Mouse (Mus musculus) liver, embryonic 14.5 days (tissue): Measurements from ENCODE around the gene Clec3a. TPM values are rescaled to one million over a fixed set of nuclear protein-coding genes. Genes with fewer than 3 reads are reported as not detected.

Experiments used
- ATAC-seq: fragments of 200-750 bp; cut with Nextera tagmentation; 2 replicates; pipeline ENCODE4 v1.8.0; 2017; ENCODE audit warnings: moderate number of reproducible peaks, mild to moderate bottlenecking, moderate library complexity; ENCODE audit not compliant: insufficient read depth
- DNase-seq, 3 experiments: peaks; one replicate each; pipeline ENCODE4 v3.0.0-alpha.2; 2012 to 2013; ENCODE audit warnings: low read depth in 3 of 3, low spot score in 3 of 3
- H3K27ac ChIP-seq: fragments of 300-500 bp; sonication (generic); 2 replicates; pipeline ENCODE4 v1.5.1; 2014; ENCODE audit warnings: moderate library complexity, mild to moderate bottlenecking, control low read depth, inconsistent platforms
- H3K27me3 ChIP-seq: fragments of 300-500 bp; sonication (generic); 2 replicates; pipeline ENCODE4 v1.6.1; 2014; ENCODE audit warnings: mild to moderate bottlenecking, low read length, moderate library complexity; ENCODE audit not compliant: control insufficient read depth, insufficient read depth
- H3K36me3 ChIP-seq: fragments of 300-500 bp; sonication (generic); replicated peaks from 2 replicates; pipeline ENCODE4 v1.6.1; 2014; ENCODE audit warnings: low read depth; ENCODE audit not compliant: control insufficient read depth, insufficient read depth
- H3K4me1 ChIP-seq, 2 experiments: fragments of 200-500 bp in 1 of 2; fragments of 300-500 bp in 1 of 2; sonication (generic) in 1 of 2; replicated peaks; 2 replicates each; pipeline ENCODE4 v1.6.1; 2012 to 2014; ENCODE audit warnings: antibody characterized with exemption in 1 of 2, inconsistent platforms in 1 of 2, low read length in 1 of 2; ENCODE audit not compliant: control insufficient read depth in 2 of 2, insufficient read depth in 2 of 2
- H3K4me2 ChIP-seq: fragments of 300-500 bp; sonication (generic); 2 replicates; pipeline ENCODE4 v1.6.1; 2014; ENCODE audit warnings: low read depth, mild to moderate bottlenecking, control low read depth, moderate library complexity
- H3K4me3 ChIP-seq, 2 experiments: fragments of 200-500 bp in 1 of 2; fragments of 300-500 bp in 1 of 2; sonication (generic) in 1 of 2; 2 replicates each; pipeline ENCODE4 v1.5.1; 2012 to 2014; ENCODE audit warnings: low read depth in 2 of 2, low read length in 2 of 2, mild to moderate bottlenecking in 2 of 2, control low read depth in 1 of 2, inconsistent platforms in 1 of 2, moderate library complexity in 1 of 2; ENCODE audit not compliant: insufficient read depth in 1 of 2
- H3K9ac ChIP-seq: fragments of 300-500 bp; sonication (generic); replicated peaks from 2 replicates; pipeline ENCODE4 v1.6.1; 2014; ENCODE audit warnings: mild to moderate bottlenecking, control low read depth, moderate library complexity
- H3K9me3 ChIP-seq: fragments of 300-500 bp; sonication (generic); 2 replicates; pipeline ENCODE4 v1.6.1; 2016; ENCODE audit warnings: low read length, mixed read lengths; ENCODE audit not compliant: control insufficient read depth
- CTCF ChIP-seq: IDR thresholded peaks from 2 replicates; pipeline ENCODE4 v1.5.1; 2016; ENCODE audit warnings: antibody characterized with exemption, low read depth, control low read depth
- EP300 ChIP-seq: IDR thresholded peaks from 2 replicates; pipeline ENCODE4 v1.6.1; 2016; ENCODE audit warnings: antibody characterized with exemption, low read depth
- WGBS: fragments of 180-500 bp; shearing (Covaris S2); extraction: QIAGEN DNeasy Blood & Tissue Kit; methylation state at CpG from one replicate; pipeline ENCODE4 v1.1.7; 2014; ENCODE audit not compliant: insufficient replicate concordance; 5-methylcytosine and 5-hydroxymethylcytosine counted together
- polyA plus RNA-seq, 2 experiments: library from polyadenylated mRNA; depleted of rRNA in 1 of 2; stranded (reverse) in 1 of 2; unstranded in 1 of 2; fragments of >200 nt; fragmentation: Nextera tagmentation in 1 of 2; extraction: Ambion mirVana in 1 of 2; gene quantifications; 2 replicates each; pipeline versions ENCODE4 v1.2.1 to v1.2.3; 2012 to 2014

The Clec3a gene
- polyA plus RNA-seq, 2 experiments: not detected

DNA sequence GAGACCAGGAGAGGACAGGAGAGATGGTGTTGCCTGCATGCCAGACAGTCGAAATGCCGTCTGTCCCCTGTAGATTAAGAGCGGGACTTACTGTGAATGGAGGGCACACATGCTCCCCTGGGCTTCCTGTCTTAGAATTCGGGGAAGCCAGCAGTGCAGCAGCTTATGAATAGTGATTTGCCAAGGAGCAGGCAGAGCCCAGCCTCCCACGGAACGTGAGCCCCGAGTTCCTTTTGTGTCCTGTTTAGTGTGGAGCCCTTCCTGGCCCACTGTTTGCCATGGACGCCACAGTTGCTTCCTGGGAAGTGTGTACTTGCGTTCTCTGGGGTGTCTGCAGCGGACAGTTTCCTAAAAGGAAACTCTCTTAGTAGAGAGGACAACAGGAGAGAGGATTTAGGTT lies 45.4 kb downstream of the Clec3a start:
- WGBS: 38% methylated on average over 10 of the region's 10 CpGs
- H3K4me1 ChIP-seq: no peaks in the 10 kb centered on the region
- no peak overlapping the region for H3K4me3 ChIP-seq
- no peak overlapping the region for H3K4me2 ChIP-seq
- H3K9me3 ChIP-seq: no peaks in the 10 kb centered on the region
- TF ChIP-seq CTCF (no peak), EP300 (no peak)
- DNase-seq (no peak), ATAC-seq (no peak)
- no peak overlapping the region for H3K27ac ChIP-seq
- H3K36me3 ChIP-seq: no peaks in the 10 kb centered on the region
- H3K27me3 ChIP-seq: no peaks in the 10 kb centered on the region
- no peak overlapping the region for H3K9ac ChIP-seq

DNA sequence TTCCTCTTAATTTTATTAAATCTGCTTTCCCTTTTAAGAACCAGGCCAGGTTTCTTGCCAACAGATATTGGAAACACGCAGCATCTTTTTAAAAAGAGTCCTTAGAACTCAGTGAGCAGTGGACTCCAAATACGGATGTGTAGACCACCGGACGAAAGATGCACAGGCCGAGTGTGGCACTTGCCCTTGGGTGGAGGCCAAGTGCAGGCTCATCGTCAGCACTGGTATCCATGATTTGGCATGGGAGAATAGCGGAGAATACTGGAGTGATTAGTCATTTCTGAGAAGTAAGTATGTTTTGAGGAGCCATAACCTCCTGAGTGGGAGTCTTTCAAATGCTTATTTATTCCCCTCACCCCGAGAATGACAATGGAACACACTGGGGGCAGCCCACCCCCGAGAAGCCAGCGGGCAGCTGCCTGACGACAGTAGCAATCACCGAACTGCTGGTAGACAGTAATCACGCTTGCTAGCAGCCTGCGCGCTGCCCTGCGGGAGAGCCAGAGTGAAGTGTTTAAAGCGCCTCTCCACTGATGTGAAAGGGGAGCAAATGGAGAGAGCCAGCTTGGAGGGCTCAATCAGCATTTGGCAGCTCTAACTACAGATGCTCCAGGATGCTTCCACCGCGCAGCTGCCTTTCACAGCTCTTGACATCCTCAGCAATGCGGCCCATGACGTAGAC lies 50.8 kb downstream of the Clec3a start:
- WGBS: 82% methylated on average over 21 of the region's 21 CpGs

DNA sequence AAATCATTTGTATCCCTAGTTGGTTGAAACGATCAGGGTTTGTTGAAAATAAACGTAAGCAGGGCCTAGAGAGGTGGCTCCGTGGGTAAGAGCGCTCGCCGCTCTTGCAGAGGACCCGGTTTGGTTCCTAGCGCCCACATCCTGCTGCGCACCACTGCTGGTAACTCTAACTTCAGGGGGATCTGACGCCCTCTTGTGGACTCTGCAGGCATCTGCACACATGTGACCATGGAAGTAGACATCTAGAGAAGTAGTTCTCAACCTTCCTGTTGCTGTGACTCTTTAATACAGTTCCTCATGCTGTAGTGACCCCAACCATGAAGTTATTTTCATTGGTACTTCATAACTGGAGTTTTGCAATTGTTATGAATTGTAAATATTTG lies 51.3 kb downstream of the Clec3a start:
- TF ChIP-seq EP300: no peak
- no peak for DNase-seq
- WGBS: 81% methylated on average over 10 of the region's 10 CpGs
- no peak for ATAC-seq
- Histone ChIP-seq H3K27me3 (no peaks in the 10 kb centered on the region), H3K27ac (no peak overlapping the region), H3K9me3 (no peaks in the 10 kb centered on the region), H3K4me2 (no peak overlapping the region), H3K36me3 (no peaks in the 10 kb centered on the region), H3K9ac (no peak overlapping the region), H3K4me3 (no peak overlapping the region), H3K4me1 (no peaks in the 10 kb centered on the region)

More for the DNA sequence above, 50.8 kb downstream of the Clec3a start:
- no peak for TF ChIP-seq CTCF
- TF ChIP-seq EP300: no peak
- ATAC-seq (no peak), DNase-seq (no peak)
- no peaks in the 10 kb centered on the region for H3K36me3 ChIP-seq
- H3K9me3 ChIP-seq: no peaks in the 10 kb centered on the region
- no peak overlapping the region for H3K27ac ChIP-seq
- H3K4me3 ChIP-seq: no peak overlapping the region
- no peaks in the 10 kb centered on the region for H3K4me1 ChIP-seq
- no peaks in the 10 kb centered on the region for H3K27me3 ChIP-seq
- no peak overlapping the region for H3K4me2 ChIP-seq
- H3K9ac ChIP-seq: no peak overlapping the region

DNA sequence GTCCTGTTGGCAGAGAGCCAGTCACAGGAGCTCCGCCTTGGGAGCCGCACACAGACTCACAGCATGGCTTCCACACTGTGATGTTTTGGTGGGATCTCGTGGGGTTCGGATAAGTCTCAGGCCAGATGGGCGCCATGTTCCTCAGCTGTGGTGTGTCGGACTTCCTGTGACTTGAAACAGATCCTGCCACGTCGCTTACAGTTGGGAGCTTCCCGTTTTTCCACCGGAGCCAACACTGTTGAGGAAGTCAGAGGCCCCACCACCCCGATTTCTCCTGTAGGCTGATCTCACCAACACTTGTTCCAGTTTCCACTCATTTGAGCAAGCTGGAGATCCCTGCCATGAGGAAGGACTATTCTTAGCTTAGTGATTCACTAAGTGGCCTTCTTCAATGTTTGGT lies 55.7 kb downstream of the Clec3a start:
- TF ChIP-seq CTCF: no peak
- TF ChIP-seq EP300: no peak
- Histone ChIP-seq H3K4me3 (no peak overlapping the region), H3K9me3 (no peaks in the 10 kb centered on the region), H3K27me3 (no peaks in the 10 kb centered on the region), H3K9ac (no peak overlapping the region), H3K27ac (no peak overlapping the region), H3K36me3 (no peaks in the 10 kb centered on the region), H3K4me2 (no peak overlapping the region), H3K4me1 (no peaks in the 10 kb centered on the region)
- WGBS: 70% methylated on average over 11 of the region's 11 CpGs
- no peak for ATAC-seq
- DNase-seq: no peak

Other genes starting within 250 kb of the Clec3a start
- 0.01 and 0.05 TPM in 2 replicates for gene Vat1l, start 212.5 kb upstream of the Clec3a start, polyA plus RNA-seq (2012; rRNA removed)
- gene Vat1l, start 212.5 kb upstream of the Clec3a start, polyA plus RNA-seq (2014; fragmentation: Nextera tagmentation; extraction: Ambion mirVana): not detected in 2 replicates
- gene Wwox, start 21.6 kb downstream of the Clec3a start, polyA plus RNA-seq (2012; rRNA removed): 2.0 and 2.5 TPM in 2 replicates
- 2.5 and 2.6 TPM in 2 replicates for gene Wwox, start 21.6 kb downstream of the Clec3a start, polyA plus RNA-seq (2014; fragmentation: Nextera tagmentation; extraction: Ambion mirVana)